Mouse (Mus musculus): ENCODE results near the gene Ppp1r3a. TPM values are rescaled to one million over a fixed set of nuclear protein-coding genes. Genes with fewer than 3 reads are reported as not detected.
"Not testable (repeated sequence)": the region's sequence is repeated elsewhere in the genome, so short reads cannot be mapped to it uniquely, and the experiment has no call there.

Ppp1r3a gene
- polyA plus RNA-seq, 1 experiment from 2014 or later, result 3.0 TPM

DNA sequence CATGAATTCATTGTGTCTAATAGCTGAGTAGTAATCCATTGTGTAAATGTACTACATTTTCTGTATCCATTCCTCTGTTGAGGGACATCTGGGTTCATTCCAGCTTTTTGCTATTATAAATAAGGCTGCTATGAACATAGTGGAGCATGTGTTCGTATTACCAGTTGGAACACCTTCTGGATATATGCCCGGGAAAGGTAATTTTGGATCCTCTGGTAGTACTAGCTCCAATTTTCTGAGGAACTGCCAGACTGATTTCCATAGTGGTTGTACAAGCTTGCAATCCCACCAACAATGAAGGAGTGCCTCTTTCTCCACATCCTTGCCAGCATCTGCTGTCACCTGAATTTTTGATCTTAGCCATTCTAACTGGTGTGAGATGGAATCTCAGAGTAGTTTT lies 86.1 kb downstream of the Ppp1r3a start:
- H3K4me2 ChIP-seq (ENCODE audit: low read depth, low read length); H3K27ac ChIP-seq (replicated peaks; ENCODE audit: low read depth, low read length); DNase-seq (ENCODE audit: low spot score); H3K9me3 ChIP-seq (ENCODE audit: control insufficient read depth, low read length); H3K36me3 ChIP-seq (ENCODE audit: control insufficient read depth, insufficient read depth, low read length); H3K27me3 ChIP-seq (replicated peaks; ENCODE audit: control insufficient read depth, insufficient read depth, low read length); ATAC-seq (ENCODE audit: low read depth); H3K4me3 ChIP-seq (ENCODE audit: low read depth, low read length); H3K4me1 ChIP-seq (ENCODE audit: control insufficient read depth, insufficient read depth, low read length); H3K9ac ChIP-seq (ENCODE audit: low read depth, low read length): not testable (repeated sequence)
- 83% methylated on average over 2 of the region's 2 CpGs for WGBS

DNA sequence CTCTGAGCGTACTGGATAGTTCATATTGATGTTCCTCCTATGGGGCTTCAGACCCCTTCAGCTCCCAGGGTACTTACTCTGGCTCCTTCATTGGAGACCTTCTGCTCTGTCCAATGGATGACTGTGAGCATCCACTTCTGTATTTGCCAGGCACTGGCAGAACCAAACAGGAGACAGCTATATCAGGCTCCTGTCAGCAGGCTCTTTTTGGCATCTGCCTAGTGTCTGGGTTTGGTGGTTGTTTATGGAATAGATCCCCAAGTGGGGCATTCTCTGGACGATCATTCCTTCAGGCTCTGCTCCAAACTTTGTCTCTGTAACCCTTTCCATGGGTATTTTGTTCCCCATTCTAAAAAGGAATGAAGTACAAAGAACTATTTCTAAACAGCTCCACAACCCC lies 87.4 kb downstream of the Ppp1r3a start:
- not testable (repeated sequence) for DNase-seq (ENCODE audit: low spot score); ATAC-seq (ENCODE audit: low read depth); H3K4me1 ChIP-seq (ENCODE audit: control insufficient read depth, insufficient read depth, low read length); H3K4me3 ChIP-seq (ENCODE audit: low read depth, low read length); H3K36me3 ChIP-seq (ENCODE audit: control insufficient read depth, insufficient read depth, low read length); H3K27ac ChIP-seq (replicated peaks; ENCODE audit: low read depth, low read length); H3K9me3 ChIP-seq (ENCODE audit: control insufficient read depth, low read length); H3K27me3 ChIP-seq (replicated peaks; ENCODE audit: control insufficient read depth, insufficient read depth, low read length); H3K4me2 ChIP-seq (ENCODE audit: low read depth, low read length); H3K9ac ChIP-seq (ENCODE audit: low read depth, low read length)
- 87% methylated on average over 2 of the region's 2 CpGs for WGBS

Other genes with a start within 250 kb of the Ppp1r3a start
- gene Foxp2, start 146.1 kb upstream of the Ppp1r3a start, polyA plus RNA-seq (2014; fragmentation: Nextera tagmentation; extraction: Ambion mirVana), result 16.9 and 24.9 TPM in 2 replicates